Mouse (Mus musculus) splenic B cell, adult 2 months (primary cell): ENCODE data around the gene Zfp750.

Source experiments
- DNase-seq: peaks from one replicate; pipeline ENCODE4 v3.0.0-alpha.2; 2011; ENCODE audit warnings: low read depth, low spot score
- H3K27me3 ChIP-seq: 2 replicates; pipeline ENCODE4 v1.6.1; 2012; ENCODE audit warnings: mild to moderate bottlenecking, low read length, moderate library complexity, mixed read lengths; ENCODE audit not compliant: control insufficient read depth, poor library complexity, insufficient read depth, severe bottlenecking
- H3K36me3 ChIP-seq: 2 replicates; pipeline ENCODE4 v1.6.1; 2012; ENCODE audit warnings: mild to moderate bottlenecking, low read length, moderate library complexity, mixed read lengths; ENCODE audit not compliant: control insufficient read depth, poor library complexity, insufficient read depth, severe bottlenecking

Zfp750 gene

GRCm38 (mm10) chr11:121519131-121519530 lies at the start of gene Zfp750:
TSS of gene Zfp750 (minus strand) at chr11:121519333.
- Histone ChIP-seq H3K27me3 (no peaks in the 10 kb centered on the region), H3K36me3 (no peaks in the 10 kb centered on the region; the same call in 1 of the 2 replicates)
- no peak for DNase-seq

- no peak for DNase-seq
- Histone ChIP-seq H3K27me3 (no peaks in the 10 kb centered on the region), H3K36me3 (no peaks in the 10 kb centered on the region)
Observed at GRCm38 (mm10) chr11:121564265-121564664, 45.1 kb upstream of the Zfp750 start.

DNA sequence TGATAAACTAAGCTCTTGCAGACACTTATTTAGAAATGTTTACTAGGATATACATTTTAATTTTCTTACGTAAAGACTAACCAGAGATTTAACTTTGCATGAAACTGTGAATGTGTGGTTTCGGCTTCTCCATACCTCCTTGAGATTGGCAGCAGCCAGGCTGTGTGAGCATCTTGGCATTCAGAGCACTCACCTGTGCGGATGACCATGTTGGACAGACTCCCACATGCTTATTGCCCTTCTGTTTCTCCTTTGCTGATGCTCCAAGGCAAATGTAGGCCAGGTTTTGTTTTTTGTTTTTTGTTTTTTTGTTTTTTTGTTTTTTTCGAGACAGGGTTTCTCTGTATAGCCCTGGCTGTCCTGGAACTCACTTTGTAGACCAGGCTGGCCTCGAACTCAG lies 44.2 kb upstream of the Zfp750 start:
- no peaks in the 10 kb centered on the region for H3K36me3 ChIP-seq
- no peaks in the 10 kb centered on the region for H3K27me3 ChIP-seq
- no peak for DNase-seq

DNA sequence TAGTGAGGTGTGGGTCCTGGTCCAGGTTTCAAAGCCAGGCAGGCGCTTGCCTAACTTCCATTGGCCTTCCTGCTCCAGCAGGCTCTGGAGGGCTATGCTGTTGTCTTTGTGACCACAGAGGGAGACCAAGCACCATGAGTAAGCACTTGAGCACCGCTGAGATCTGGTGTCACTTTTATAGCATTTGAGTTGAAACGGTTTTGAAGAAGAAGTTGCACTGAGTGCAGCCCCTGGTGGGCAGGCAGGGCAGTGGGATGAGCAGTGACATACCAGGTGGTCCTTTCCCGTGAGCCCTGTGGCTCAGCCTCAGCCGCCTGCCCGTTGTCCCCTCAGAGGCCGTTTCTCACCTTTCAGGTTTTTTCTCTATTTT lies 41.1 kb upstream of the Zfp750 start:
- Histone ChIP-seq H3K36me3 (no peaks in the 10 kb centered on the region), H3K27me3 (no peaks in the 10 kb centered on the region)
- no peak for DNase-seq

DNA sequence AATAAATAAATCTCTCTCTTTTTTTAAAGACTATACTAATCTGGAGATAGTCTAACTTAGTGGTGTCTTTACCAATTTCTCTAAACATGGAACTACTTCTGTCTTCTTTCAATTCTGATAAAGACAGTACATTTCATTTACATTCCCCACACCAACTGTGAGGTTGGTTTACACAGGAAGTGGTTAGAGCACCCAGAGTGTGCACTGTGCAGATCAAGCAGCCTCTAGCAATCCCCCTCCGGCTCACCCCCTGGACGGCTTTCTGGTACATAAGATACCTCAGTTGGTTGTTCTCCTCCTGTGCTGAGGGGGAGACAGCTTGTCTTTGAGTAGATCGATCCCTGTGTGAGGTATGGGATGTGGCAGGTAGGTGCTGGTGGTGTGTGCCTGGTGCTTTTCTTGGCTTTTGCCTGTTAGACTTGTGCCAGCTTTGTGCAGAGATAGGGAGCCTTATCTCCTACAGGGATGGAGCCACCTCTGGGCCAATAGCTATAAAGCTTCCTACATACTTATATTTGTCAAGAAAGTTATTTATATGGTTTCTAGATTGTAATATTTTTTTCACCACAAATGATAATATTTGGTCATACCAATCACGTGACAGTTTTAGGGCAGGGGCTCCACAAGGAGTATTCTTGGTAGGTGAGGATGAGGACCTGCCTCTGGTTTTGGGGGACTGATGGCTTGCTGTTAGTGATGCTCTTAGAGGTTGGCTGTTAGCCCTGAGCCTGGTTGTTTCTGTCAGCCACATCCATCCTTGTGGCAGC lies 40.6 kb upstream of the Zfp750 start:
- Histone ChIP-seq H3K36me3 (no peaks in the 10 kb centered on the region), H3K27me3 (no peaks in the 10 kb centered on the region)
- peak; percentile 35 for DNase-seq

DNA sequence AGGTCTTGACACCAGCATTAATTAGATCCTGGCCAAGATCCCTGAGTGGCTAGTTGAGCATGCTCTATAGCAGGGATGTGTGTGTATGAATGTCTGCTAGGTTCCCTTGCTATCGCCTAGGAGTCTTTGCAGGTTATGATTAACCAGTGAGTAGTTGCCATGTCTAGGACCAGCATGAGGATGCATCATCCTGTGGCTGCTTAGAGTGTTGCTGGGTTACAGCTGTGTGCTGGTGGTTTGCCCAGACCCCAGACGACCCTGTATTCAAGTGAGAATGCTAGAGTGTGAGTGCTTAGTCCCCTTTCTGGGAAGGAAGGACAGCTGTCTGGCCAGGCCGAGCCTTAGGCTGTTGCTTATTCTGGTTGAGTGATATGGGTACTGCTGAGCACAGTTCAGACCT lies 39.4 kb upstream of the Zfp750 start:
- H3K36me3 ChIP-seq: no peaks in the 10 kb centered on the region

DNA sequence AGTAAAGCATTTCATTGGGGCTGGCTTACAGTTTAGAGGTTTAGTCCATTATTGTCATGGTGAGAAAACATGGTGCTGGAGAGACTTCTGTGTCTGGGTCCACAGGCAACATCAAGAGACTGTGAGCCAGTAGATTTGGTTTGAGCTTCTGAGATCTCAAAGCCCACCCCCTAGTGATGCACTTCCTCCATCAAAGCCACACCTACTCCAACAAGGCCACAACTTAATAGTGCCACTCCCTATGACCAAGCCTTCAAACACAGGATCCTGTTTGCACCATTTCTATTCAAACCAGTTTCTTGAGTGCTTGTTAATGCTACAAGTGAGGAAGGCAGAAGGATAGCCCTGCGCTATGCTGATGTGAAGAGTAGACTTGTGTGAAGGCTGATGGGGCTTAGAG lies 38.8 kb upstream of the Zfp750 start:
- H3K27me3 ChIP-seq: no peaks in the 10 kb centered on the region
- no peak for DNase-seq
- no peaks in the 10 kb centered on the region for H3K36me3 ChIP-seq

More for the DNA sequence above, 39.4 kb upstream of the Zfp750 start:
- no peak for DNase-seq
- H3K27me3 ChIP-seq: no peaks in the 10 kb centered on the region

- H3K36me3 ChIP-seq: no peaks in the 10 kb centered on the region
- DNase-seq: no peak
- no peaks in the 10 kb centered on the region for H3K27me3 ChIP-seq
Observed at GRCm38 (mm10) chr11:121556727-121557126, 37.6 kb upstream of the Zfp750 start.

- no peak for DNase-seq
- H3K27me3 ChIP-seq: no peaks in the 10 kb centered on the region
Observed at GRCm38 (mm10) chr11:121553458-121553857, 34.3 kb upstream of the Zfp750 start.

GRCm38 (mm10) chr11:121552846-121553457 lies 33.8 kb upstream of the Zfp750 start:
- Histone ChIP-seq H3K36me3 (no peaks in the 10 kb centered on the region), H3K27me3 (no peaks in the 10 kb centered on the region)
- DNase-seq: no peak

More at GRCm38 (mm10) chr11:121553458-121553857, 34.3 kb upstream of the Zfp750 start:
- H3K36me3 ChIP-seq: no peaks in the 10 kb centered on the region

DNA sequence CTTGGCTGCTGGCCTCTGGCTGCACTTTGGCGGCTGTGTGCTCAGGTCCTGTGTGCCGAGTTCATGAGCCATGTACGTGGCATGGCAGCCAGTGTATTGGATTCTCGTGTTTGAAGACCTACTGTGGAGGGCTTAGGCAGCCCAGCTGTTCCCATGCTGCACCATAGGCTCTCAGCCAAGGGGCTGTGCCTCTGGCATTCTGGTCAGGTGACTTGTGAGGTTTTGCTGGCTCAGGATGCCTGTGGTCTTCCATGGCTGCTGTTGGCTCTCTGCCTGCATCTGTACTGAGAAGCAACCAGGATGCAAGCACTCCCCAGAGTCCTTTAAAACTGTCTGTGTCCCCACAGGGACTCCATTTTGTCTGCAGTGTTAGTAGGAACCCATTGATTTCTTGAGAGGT lies 33.0 kb upstream of the Zfp750 start:
- H3K27me3 ChIP-seq: no peaks in the 10 kb centered on the region
- DNase-seq: no peak

DNA sequence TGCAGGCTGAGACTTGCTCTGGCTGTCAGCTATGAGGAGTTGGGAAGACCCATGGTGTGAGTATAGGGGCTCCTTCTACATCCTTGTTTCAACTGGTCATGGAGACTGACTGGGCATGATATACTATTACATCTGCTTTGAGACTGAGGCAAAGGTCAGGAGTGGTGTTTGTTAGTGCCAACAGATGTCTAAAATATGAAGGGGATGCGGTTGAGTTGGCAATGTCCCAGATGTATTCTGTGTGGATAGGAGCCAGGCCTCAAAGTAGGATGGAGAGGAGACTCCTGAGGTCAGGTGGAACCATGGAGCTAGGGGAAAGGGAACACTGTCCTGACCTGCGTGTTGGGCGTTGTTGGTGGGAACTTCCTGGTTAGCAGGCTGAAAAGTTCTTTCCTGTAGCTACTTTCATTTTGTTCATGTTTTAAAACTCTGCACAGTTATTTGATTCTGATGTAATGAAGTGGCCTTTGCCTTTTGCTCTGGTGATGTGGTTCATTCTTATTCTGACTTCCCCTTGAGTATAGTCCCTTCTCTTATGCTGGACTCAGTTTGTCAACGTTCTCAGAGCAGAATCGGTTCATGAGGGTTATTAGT lies 32.2 kb upstream of the Zfp750 start:
- no peaks in the 10 kb centered on the region for H3K36me3 ChIP-seq
- no peak for DNase-seq
- no peaks in the 10 kb centered on the region for H3K27me3 ChIP-seq

More for the DNA sequence above, 33.0 kb upstream of the Zfp750 start:
- H3K36me3 ChIP-seq: no peaks in the 10 kb centered on the region

DNA sequence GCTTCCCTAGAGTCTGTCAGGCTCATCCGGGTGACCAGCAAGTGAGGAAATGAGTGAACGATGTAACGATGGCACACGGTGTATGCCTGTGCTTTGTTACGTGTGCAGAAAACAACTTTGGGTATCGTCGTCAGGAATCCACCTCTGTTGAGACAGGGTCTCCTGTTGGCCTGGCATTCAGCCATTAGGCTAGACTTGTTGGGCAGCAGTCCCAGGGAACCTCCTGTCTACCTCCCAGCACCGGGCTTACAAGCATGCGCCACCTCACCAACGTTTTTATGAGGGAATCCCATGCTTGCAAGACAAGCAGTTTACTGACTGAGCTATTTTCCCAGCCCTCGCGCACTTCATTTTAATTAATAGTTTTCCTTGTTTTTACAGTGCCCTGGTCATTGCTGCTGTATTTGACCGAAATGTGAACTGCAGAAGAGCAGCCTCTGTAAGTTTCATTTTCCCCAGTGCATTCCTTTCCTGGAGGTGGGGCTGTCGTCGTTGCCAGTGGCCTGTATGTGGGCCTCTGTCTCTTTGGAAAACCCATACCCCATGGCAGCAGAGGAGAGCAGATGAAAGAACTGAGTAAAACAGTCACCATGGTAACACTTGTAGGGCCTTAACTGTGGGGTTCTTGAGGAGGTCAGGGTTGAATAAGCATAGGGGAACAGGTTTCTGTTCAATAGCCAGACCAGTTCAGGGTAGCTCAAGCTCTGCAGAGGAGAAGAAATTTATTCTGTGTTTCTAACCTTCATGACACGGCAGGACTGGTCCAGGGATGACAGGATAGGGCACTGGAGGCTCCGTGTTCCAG lies 30.9 kb upstream of the Zfp750 start:
- H3K36me3 ChIP-seq: no peaks in the 10 kb centered on the region
- DNase-seq: no peak
- H3K27me3 ChIP-seq: no peaks in the 10 kb centered on the region

GRCm38 (mm10) chr11:121548996-121549842 lies 30.1 kb upstream of the Zfp750 start:
- H3K27me3 ChIP-seq: no peaks in the 10 kb centered on the region
- H3K36me3 ChIP-seq: no peaks in the 10 kb centered on the region; the same call in 1 of the 2 replicates
- DNase-seq: no peak
